Mouse (Mus musculus) testis, adult 2 months (tissue): ENCODE data around the gene Hoxd9.

ENCODE experiments used
- CTCF ChIP-seq: fragments of 200-500 bp; IDR thresholded peaks from 2 replicates; pipeline ENCODE4 v1.5.1; 2012; ENCODE audit warnings: low read depth, mild to moderate bottlenecking, inconsistent platforms, low read length, moderate library complexity; ENCODE audit not compliant: control insufficient read depth, insufficient read depth, insufficient replicate concordance
- POLR2A ChIP-seq: fragments of 200-500 bp; IDR thresholded peaks from 2 replicates; pipeline ENCODE4 v1.6.1; 2012; ENCODE audit warnings: low read depth, mild to moderate bottlenecking, inconsistent platforms, low read length, moderate library complexity; ENCODE audit not compliant: control insufficient read depth

DNA sequence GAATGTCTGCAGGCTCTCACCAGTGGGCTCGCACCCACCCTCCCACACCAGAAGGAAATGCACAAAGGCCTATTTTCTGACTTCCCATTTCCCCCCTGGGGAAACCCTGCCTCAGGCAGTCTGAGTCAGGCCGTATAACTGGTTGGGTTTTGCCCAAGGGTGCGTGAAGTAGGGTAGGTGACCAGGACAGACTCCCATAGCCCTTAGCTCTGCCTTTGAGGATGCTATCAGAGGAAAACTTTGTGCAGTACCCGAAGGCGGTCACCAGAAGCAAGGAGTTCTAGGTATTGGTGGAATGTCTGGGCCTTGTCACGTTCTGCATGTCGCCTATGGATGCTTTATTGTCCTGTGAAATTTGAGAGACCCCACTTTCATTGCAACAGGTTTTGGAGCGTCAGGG is 25.4 kb downstream of the Hoxd9 start:
- TF ChIP-seq POLR2A (no peak), CTCF (no peak)
